Mouse (Mus musculus): Measurements from ENCODE around the gene Pm20d2. TPM values are rescaled to one million over a fixed set of nuclear protein-coding genes. Genes with fewer than 3 reads are reported as not detected.

The Pm20d2 gene
- 0.88 and 1.5 TPM in 2 replicates for polyA plus RNA-seq (2015; fragmentation: Nextera tagmentation; extraction: Ambion mirVana)

- Histone ChIP-seq H3K4me2 (replicated peaks) (peak within 1 kb of the TSS; percentile 84), H3K9ac (peak within 1 kb of the TSS; percentile 75), H3K4me3 (peak within 1 kb of the TSS; percentile 65), H3K36me3 (no peaks in the 10 kb centered on the region), H3K27ac (peak within 1 kb of the TSS; percentile 84), H3K27me3 (no peaks in the 10 kb centered on the region), H3K4me1 (0 out of 2 replicates have a peak, but pooled peaks cover 3% of the 10 kb centered on the region), H3K9me3 (0 out of 2 replicates have a peak, but pooled peaks cover under 1% of the 10 kb centered on the region)
- ATAC-seq (ENCODE audit: low FRiP score, low read depth) = no peak
- WGBS = 14% methylated on average over 6 of the region's 6 CpGs
These were observed at the start of gene Pm20d2 for GRCm38 (mm10) chr4:33189735-33190036. Gene Pm20d2, minus strand, starts transcription at chr4:33189737.

GRCm38 (mm10) chr4:33230881-33231280 lies 41.3 kb upstream of the Pm20d2 start:
- ATAC-seq (ENCODE audit: low FRiP score, low read depth) = no peak
- no peak overlapping the region for H3K9ac ChIP-seq
- no peak overlapping the region for H3K4me2 ChIP-seq (replicated peaks)
- H3K9me3 ChIP-seq = no peaks in the 10 kb centered on the region; the same call in 1 of the 2 replicates
- WGBS = 85% methylated on average over 18 of the region's 18 CpGs
- H3K4me3 ChIP-seq = no peak overlapping the region
- peaks cover 15% of the 10 kb centered on the region for H3K36me3 ChIP-seq
- no peak overlapping the region for H3K27ac ChIP-seq
- H3K27me3 ChIP-seq = no peaks in the 10 kb centered on the region
- no peaks in the 10 kb centered on the region for H3K4me1 ChIP-seq

GRCm38 (mm10) chr4:33229639-33230038 lies 40.1 kb upstream of the Pm20d2 start:
- 68% methylated on average over 4 of the region's 4 CpGs for WGBS
- no peak overlapping the region for H3K4me3 ChIP-seq
- peaks cover 15% of the 10 kb centered on the region for H3K36me3 ChIP-seq
- no peak overlapping the region for H3K4me2 ChIP-seq (replicated peaks)
- no peak overlapping the region for H3K27ac ChIP-seq
- peaks cover under 1% of the 10 kb centered on the region for H3K4me1 ChIP-seq
- H3K9me3 ChIP-seq = no peaks in the 10 kb centered on the region
- no peak overlapping the region for H3K9ac ChIP-seq
- H3K27me3 ChIP-seq = no peaks in the 10 kb centered on the region
- no peak for ATAC-seq (ENCODE audit: low FRiP score, low read depth)

- Histone ChIP-seq H3K9me3 (no peaks in the 10 kb centered on the region), H3K36me3 (peaks cover 15% of the 10 kb centered on the region), H3K9ac (no peak overlapping the region), H3K4me3 (no peak overlapping the region), H3K27me3 (no peaks in the 10 kb centered on the region), H3K4me1 (peaks cover 14% of the 10 kb centered on the region), H3K27ac (no peak overlapping the region), H3K4me2 (replicated peaks) (no peak overlapping the region)
- no peak for ATAC-seq (ENCODE audit: low FRiP score, low read depth)
- 91% methylated on average over 7 of the region's 7 CpGs for WGBS
These were observed 37.6 kb upstream of the Pm20d2 start for GRCm38 (mm10) chr4:33227164-33227563.

GRCm38 (mm10) chr4:33224003-33224675 lies 34.6 kb upstream of the Pm20d2 start:
- H3K27ac ChIP-seq = 0 out of 2 replicates have a peak overlapping the region, but pooled peaks have one; percentile 12
- H3K4me3 ChIP-seq = no peak overlapping the region
- peaks cover 14% of the 10 kb centered on the region for H3K4me1 ChIP-seq
- H3K36me3 ChIP-seq = 0 out of 2 replicates have a peak, but pooled peaks cover 3% of the 10 kb centered on the region
- 44% methylated on average over 7 of the region's 7 CpGs for WGBS
- H3K4me2 ChIP-seq (replicated peaks) = no peak overlapping the region
- no peaks in the 10 kb centered on the region for H3K9me3 ChIP-seq
- H3K9ac ChIP-seq = no peak overlapping the region
- 0 out of 2 replicates have a peak, but pooled peaks have one; percentile 28 for ATAC-seq (ENCODE audit: low FRiP score, low read depth)
- H3K27me3 ChIP-seq = no peaks in the 10 kb centered on the region

- Histone ChIP-seq H3K27ac (no peak overlapping the region), H3K4me1 (peaks cover 14% of the 10 kb centered on the region), H3K4me2 (replicated peaks) (no peak overlapping the region), H3K9ac (no peak overlapping the region), H3K4me3 (no peak overlapping the region), H3K36me3 (0 out of 2 replicates have a peak, but pooled peaks cover 3% of the 10 kb centered on the region), H3K9me3 (no peaks in the 10 kb centered on the region), H3K27me3 (no peaks in the 10 kb centered on the region)
- ATAC-seq (ENCODE audit: low FRiP score, low read depth) = no peak
- 41% methylated on average over 1 of the region's 1 CpGs for WGBS
These were observed 32.3 kb upstream of the Pm20d2 start for GRCm38 (mm10) chr4:33221847-33222246.

GRCm38 (mm10) chr4:33208881-33209841 lies 19.6 kb upstream of the Pm20d2 start, which contains the start of gene Srsf12:
Gene Srsf12, plus strand, starts transcription at chr4:33208991.
- 3% methylated on average over 65 of the region's 65 CpGs for WGBS
- Histone ChIP-seq H3K4me1 (peaks cover 12% of the 10 kb centered on the region), H3K9me3 (peaks cover 6% of the 10 kb centered on the region; the same call in 1 of the 2 replicates), H3K27me3 (no peaks in the 10 kb centered on the region), H3K4me3 (peak within 1 kb of the TSS; percentile 66), H3K27ac (peak within 1 kb of the TSS; percentile 35), H3K4me2 (replicated peaks) (peak within 1 kb of the TSS; percentile 81), H3K36me3 (no peaks in the 10 kb centered on the region), H3K9ac (peak within 1 kb of the TSS; percentile 81)
- ATAC-seq (ENCODE audit: low FRiP score, low read depth) = peak; percentile 85

GRCm38 (mm10) chr4:33207551-33207950 lies 18.0 kb upstream of the Pm20d2 start:
- no peaks in the 10 kb centered on the region for H3K27me3 ChIP-seq
- peaks cover 3% of the 10 kb centered on the region; the same call in 1 of the 2 replicates for H3K9me3 ChIP-seq
- no peak overlapping the region for H3K4me3 ChIP-seq
- ATAC-seq (ENCODE audit: low FRiP score, low read depth) = no peak
- no peaks in the 10 kb centered on the region for H3K36me3 ChIP-seq
- no peak overlapping the region for H3K9ac ChIP-seq
- H3K27ac ChIP-seq = no peak overlapping the region
- WGBS = 69% methylated on average over 2 of the region's 2 CpGs
- no peak overlapping the region for H3K4me2 ChIP-seq (replicated peaks)
- H3K4me1 ChIP-seq = peaks cover 12% of the 10 kb centered on the region

GRCm38 (mm10) chr4:33204682-33205081 lies 15.1 kb upstream of the Pm20d2 start:
- H3K4me3 ChIP-seq = no peak overlapping the region
- H3K27ac ChIP-seq = no peak overlapping the region
- H3K4me2 ChIP-seq (replicated peaks) = no peak overlapping the region
- no peak overlapping the region for H3K9ac ChIP-seq
- no peak for ATAC-seq (ENCODE audit: low FRiP score, low read depth)
- no peaks in the 10 kb centered on the region for H3K27me3 ChIP-seq
- peaks cover 6% of the 10 kb centered on the region; the same call in 1 of the 2 replicates for H3K4me1 ChIP-seq
- WGBS = 6% methylated on average over 4 of the region's 4 CpGs
- H3K9me3 ChIP-seq = no peaks in the 10 kb centered on the region
- H3K36me3 ChIP-seq = no peaks in the 10 kb centered on the region

GRCm38 (mm10) chr4:33198117-33198516 lies 8.6 kb upstream of the Pm20d2 start:
- Histone ChIP-seq H3K9ac (no peak overlapping the region), H3K27me3 (no peaks in the 10 kb centered on the region), H3K4me2 (replicated peaks) (no peak overlapping the region), H3K27ac (no peak overlapping the region), H3K4me3 (no peak overlapping the region), H3K4me1 (no peaks in the 10 kb centered on the region), H3K36me3 (no peaks in the 10 kb centered on the region), H3K9me3 (0 out of 2 replicates have a peak, but pooled peaks cover 5% of the 10 kb centered on the region)
- 28% methylated on average over 2 of the region's 2 CpGs for WGBS
- ATAC-seq (ENCODE audit: low FRiP score, low read depth) = no peak

GRCm38 (mm10) chr4:33188781-33189734 lies 479 bp downstream of the Pm20d2 start:
- H3K27me3 ChIP-seq = no peaks in the 10 kb centered on the region
- peak overlapping the region; percentile 75 for H3K9ac ChIP-seq
- peak; percentile 86 for ATAC-seq (ENCODE audit: low FRiP score, low read depth)
- under 1% methylated on average over 123 of the region's 123 CpGs for WGBS
- no peaks in the 10 kb centered on the region for H3K9me3 ChIP-seq
- no peaks in the 10 kb centered on the region for H3K36me3 ChIP-seq
- H3K4me2 ChIP-seq (replicated peaks) = peak overlapping the region; percentile 84
- peak overlapping the region; percentile 65 for H3K4me3 ChIP-seq
- H3K27ac ChIP-seq = peak overlapping the region; percentile 84
- 0 out of 2 replicates have a peak, but pooled peaks cover 3% of the 10 kb centered on the region for H3K4me1 ChIP-seq

All from limb, embryonic 13.5 days (tissue).